Mouse (Mus musculus): ENCODE measurements around the gene Tmem88. TPM values are rescaled to one million over a fixed set of nuclear protein-coding genes. Genes with fewer than 3 reads are reported as not detected.

The Tmem88 gene
- polyA plus RNA-seq, 1 experiment from 2014 or later = 39.6 TPM

GRCm38 (mm10) chr11:69418481-69419442 is 20.7 kb upstream of the Tmem88 start:
- H3K4me1 ChIP-seq (ENCODE audit: control insufficient read depth, insufficient read depth, low read length) = peaks cover 51% of the 10 kb centered on the region
- no peaks in the 10 kb centered on the region for H3K36me3 ChIP-seq (ENCODE audit: control insufficient read depth, insufficient read depth)
- H3K4me3 ChIP-seq (ENCODE audit: low read length) = peak overlapping the region; percentile 79
- H3K9ac ChIP-seq (ENCODE audit: low read length) = peak overlapping the region; percentile 81
- no peaks in the 10 kb centered on the region for H3K9me3 ChIP-seq (replicated peaks; ENCODE audit: control insufficient read depth, low read length)
- H3K4me2 ChIP-seq (ENCODE audit: low read depth, low read length) = peak overlapping the region; percentile 99
- peak overlapping the region; percentile 99 for H3K27ac ChIP-seq (ENCODE audit: low read length)
- ATAC-seq (replicated peaks; ENCODE audit: extremely low read depth, insufficient read depth, low FRiP score) = peak; percentile 82
- peaks cover 20% of the 10 kb centered on the region for H3K27me3 ChIP-seq (ENCODE audit: control insufficient read depth, insufficient read depth, low read length)
- under 1% methylated on average over 45 of the region's 45 CpGs for WGBS

- peak overlapping the region; percentile 99 for H3K4me2 ChIP-seq (ENCODE audit: low read depth, low read length)
- H3K36me3 ChIP-seq (ENCODE audit: control insufficient read depth, insufficient read depth) = peaks cover 2% of the 10 kb centered on the region; the same call in 1 of the 2 replicates
- H3K4me1 ChIP-seq (ENCODE audit: control insufficient read depth, insufficient read depth, low read length) = peaks cover 61% of the 10 kb centered on the region
Measured at GRCm38 (mm10) chr11:69417449-69418384, 19.7 kb upstream of the Tmem88 start.

GRCm38 (mm10) chr11:69416921-69417448 is 19.0 kb upstream of the Tmem88 start:
- 14% methylated on average over 8 of the region's 8 CpGs for WGBS
- H3K4me2 ChIP-seq (ENCODE audit: low read depth, low read length) = peak overlapping the region; percentile 99
- ATAC-seq (replicated peaks; ENCODE audit: extremely low read depth, insufficient read depth, low FRiP score) = no peak
- H3K4me1 ChIP-seq (ENCODE audit: control insufficient read depth, insufficient read depth, low read length) = peaks cover 68% of the 10 kb centered on the region
- peak overlapping the region; percentile 99 for H3K27ac ChIP-seq (ENCODE audit: low read length)
- peak overlapping the region; percentile 79 for H3K4me3 ChIP-seq (ENCODE audit: low read length)
- H3K9ac ChIP-seq (ENCODE audit: low read length) = peak overlapping the region; percentile 64
- peaks cover 6% of the 10 kb centered on the region; the same call in 1 of the 2 replicates for H3K36me3 ChIP-seq (ENCODE audit: control insufficient read depth, insufficient read depth)
- peaks cover 12% of the 10 kb centered on the region for H3K27me3 ChIP-seq (ENCODE audit: control insufficient read depth, insufficient read depth, low read length)
- H3K9me3 ChIP-seq (replicated peaks; ENCODE audit: control insufficient read depth, low read length) = no peaks in the 10 kb centered on the region

More at GRCm38 (mm10) chr11:69417449-69418384, 19.7 kb upstream of the Tmem88 start:
- Histone ChIP-seq H3K9me3 (replicated peaks; ENCODE audit: control insufficient read depth, low read length) (no peaks in the 10 kb centered on the region), H3K27me3 (ENCODE audit: control insufficient read depth, insufficient read depth, low read length) (peaks cover 19% of the 10 kb centered on the region), H3K9ac (ENCODE audit: low read length) (peak overlapping the region; percentile 81), H3K27ac (ENCODE audit: low read length) (peak overlapping the region; percentile 99), H3K4me3 (ENCODE audit: low read length) (peak overlapping the region; percentile 79)
- ATAC-seq (replicated peaks; ENCODE audit: extremely low read depth, insufficient read depth, low FRiP score) = peak; percentile 43
- WGBS = under 1% methylated on average over 39 of the region's 39 CpGs

GRCm38 (mm10) chr11:69416509-69416908 is 18.5 kb upstream of the Tmem88 start:
- Histone ChIP-seq H3K4me1 (ENCODE audit: control insufficient read depth, insufficient read depth, low read length) (peaks cover 71% of the 10 kb centered on the region), H3K27me3 (ENCODE audit: control insufficient read depth, insufficient read depth, low read length) (peaks cover 9% of the 10 kb centered on the region), H3K9me3 (replicated peaks; ENCODE audit: control insufficient read depth, low read length) (no peaks in the 10 kb centered on the region), H3K36me3 (ENCODE audit: control insufficient read depth, insufficient read depth) (peaks cover 6% of the 10 kb centered on the region; the same call in 1 of the 2 replicates), H3K4me3 (ENCODE audit: low read length) (peak overlapping the region; percentile 79), H3K9ac (ENCODE audit: low read length) (peak overlapping the region; percentile 64), H3K27ac (ENCODE audit: low read length) (peak overlapping the region; percentile 99), H3K4me2 (ENCODE audit: low read depth, low read length) (peak overlapping the region; percentile 99)
- ATAC-seq (replicated peaks; ENCODE audit: extremely low read depth, insufficient read depth, low FRiP score) = no peak
- 3% methylated on average over 4 of the region's 4 CpGs for WGBS

GRCm38 (mm10) chr11:69415668-69416451 is 17.8 kb upstream of the Tmem88 start:
- WGBS = under 1% methylated on average over 15 of the region's 25 CpGs
- peaks cover 2% of the 10 kb centered on the region for H3K27me3 ChIP-seq (ENCODE audit: control insufficient read depth, insufficient read depth, low read length)
- H3K4me3 ChIP-seq (ENCODE audit: low read length) = peak overlapping the region; percentile 79
- peaks cover 6% of the 10 kb centered on the region; the same call in 1 of the 2 replicates for H3K36me3 ChIP-seq (ENCODE audit: control insufficient read depth, insufficient read depth)
- no peaks in the 10 kb centered on the region for H3K9me3 ChIP-seq (replicated peaks; ENCODE audit: control insufficient read depth, low read length)
- peaks cover 69% of the 10 kb centered on the region for H3K4me1 ChIP-seq (ENCODE audit: control insufficient read depth, insufficient read depth, low read length)
- H3K4me2 ChIP-seq (ENCODE audit: low read depth, low read length) = peak overlapping the region; percentile 99
- peak overlapping the region; percentile 85 for H3K9ac ChIP-seq (ENCODE audit: low read length)
- peak; percentile 4; the same call in 1 of the 2 replicates for ATAC-seq (replicated peaks; ENCODE audit: extremely low read depth, insufficient read depth, low FRiP score)
- H3K27ac ChIP-seq (ENCODE audit: low read length) = peak overlapping the region; percentile 99

GRCm38 (mm10) chr11:69415327-69415667 is 17.3 kb upstream of the Tmem88 start:
- H3K27ac ChIP-seq (ENCODE audit: low read length) = peak overlapping the region; percentile 99
- no peaks in the 10 kb centered on the region for H3K9me3 ChIP-seq (replicated peaks; ENCODE audit: control insufficient read depth, low read length)
- peak overlapping the region; percentile 99 for H3K4me2 ChIP-seq (ENCODE audit: low read depth, low read length)
- H3K9ac ChIP-seq (ENCODE audit: low read length) = peak overlapping the region; percentile 85
- H3K36me3 ChIP-seq (ENCODE audit: control insufficient read depth, insufficient read depth) = peaks cover 6% of the 10 kb centered on the region; the same call in 1 of the 2 replicates
- ATAC-seq (replicated peaks; ENCODE audit: extremely low read depth, insufficient read depth, low FRiP score) = peak; percentile 8
- 1% methylated on average over 3 of the region's 3 CpGs for WGBS
- peaks cover 64% of the 10 kb centered on the region for H3K4me1 ChIP-seq (ENCODE audit: control insufficient read depth, insufficient read depth, low read length)
- H3K27me3 ChIP-seq (ENCODE audit: control insufficient read depth, insufficient read depth, low read length) = no peaks in the 10 kb centered on the region
- peak overlapping the region; percentile 79 for H3K4me3 ChIP-seq (ENCODE audit: low read length)

- Histone ChIP-seq H3K4me2 (ENCODE audit: low read depth, low read length) (peak overlapping the region; percentile 99), H3K27me3 (ENCODE audit: control insufficient read depth, insufficient read depth, low read length) (no peaks in the 10 kb centered on the region), H3K36me3 (ENCODE audit: control insufficient read depth, insufficient read depth) (peaks cover 6% of the 10 kb centered on the region; the same call in 1 of the 2 replicates), H3K4me3 (ENCODE audit: low read length) (peak overlapping the region; percentile 79), H3K4me1 (ENCODE audit: control insufficient read depth, insufficient read depth, low read length) (peaks cover 58% of the 10 kb centered on the region), H3K27ac (ENCODE audit: low read length) (peak overlapping the region; percentile 99), H3K9ac (ENCODE audit: low read length) (peak overlapping the region; percentile 85), H3K9me3 (replicated peaks; ENCODE audit: control insufficient read depth, low read length) (no peaks in the 10 kb centered on the region)
- 36% methylated on average over 4 of the region's 4 CpGs for WGBS
- ATAC-seq (replicated peaks; ENCODE audit: extremely low read depth, insufficient read depth, low FRiP score) = no peak
Measured at GRCm38 (mm10) chr11:69414421-69415326, 16.6 kb upstream of the Tmem88 start.
